Mouse (Mus musculus): ENCODE measurements around the gene Acsl1.

DNA sequence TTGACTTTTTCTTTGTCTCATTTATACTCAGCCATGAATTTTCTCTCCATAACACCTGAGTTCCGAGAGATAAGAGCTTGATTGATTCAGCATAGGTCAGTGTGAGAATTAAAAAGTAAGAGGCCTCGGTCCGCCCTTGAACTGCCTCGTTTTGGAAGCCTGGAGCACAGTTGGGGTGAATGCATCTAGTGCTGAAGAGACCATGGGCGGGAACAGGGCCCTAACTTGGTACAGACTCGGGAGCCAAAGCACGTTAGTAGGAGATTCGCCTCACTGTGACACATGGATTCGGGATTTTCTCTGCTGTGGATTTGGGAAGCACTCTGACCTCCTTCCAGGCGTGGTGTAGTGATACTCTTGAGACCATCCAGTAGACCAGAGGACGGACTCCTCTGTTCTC is 4.6 kb downstream of the Acsl1 start:
- TF ChIP-seq CTCF (IDR thresholded peaks at IDR 0.05; ENCODE audit: insufficient read depth, low read depth, low read length) (no peak), POLR2A (IDR thresholded peaks at IDR 0.05; ENCODE audit: insufficient read depth, low read depth, low read length) (no peak)

Measured in olfactory bulb, adult 2 months (tissue).